Mouse (Mus musculus): Measurements from ENCODE around the gene Irf2bp2.

- TF ChIP-seq CTCF (IDR thresholded peaks at IDR 0.05; ENCODE audit: extremely low read depth, insufficient read length, insufficient replicate concordance, low read depth, low read length) (no peak), POLR2A (IDR thresholded peaks at IDR 0.05; ENCODE audit: low read depth, low read length) (no peak)
Measured at GRCm38 (mm10) chr8:126639161-126639560, 45.4 kb upstream of the Irf2bp2 start.
